Mouse (Mus musculus): ENCODE results near the gene BC004004. TPM values are rescaled to one million over a fixed set of nuclear protein-coding genes. Genes with fewer than 3 reads are reported as not detected.

BC004004 gene
- total and polyA plus RNA-seq, 3 experiments, result 19.8 to 68.0 (median 51.7) TPM

DNA sequence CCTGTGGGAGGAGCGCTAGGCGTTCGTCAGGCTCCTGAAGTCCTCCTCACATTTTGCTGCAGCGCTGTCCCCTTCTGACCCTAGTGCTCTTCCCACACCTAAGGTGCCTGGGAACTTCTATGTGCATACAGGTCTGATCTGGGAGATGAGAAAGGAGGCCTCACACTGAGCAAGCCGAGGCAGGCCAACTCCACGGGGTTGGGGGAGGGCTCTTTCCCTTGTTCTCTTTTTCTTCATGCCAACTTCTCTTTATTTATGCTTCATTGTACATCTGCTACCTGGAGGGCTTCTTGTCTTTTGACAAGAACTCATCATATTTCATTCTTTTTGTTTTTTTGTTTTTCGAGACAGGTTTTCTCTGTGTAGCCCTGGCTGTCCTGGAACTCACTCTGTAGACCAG, 23.2 kb downstream of the BC004004 start:
- Histone ChIP-seq H3K9me3 (replicated peaks) (no peaks in the 10 kb centered on the region), H3K36me3 (replicated peaks) (peaks cover 87% of the 10 kb centered on the region), H3K27me3 (ENCODE audit: insufficient read depth, low read length) (no peaks in the 10 kb centered on the region), H3K4me1 (ENCODE audit: insufficient read depth, low read depth, low read length) (peaks cover 7% of the 10 kb centered on the region; the same call in 1 of the 2 replicates), H3K4me3 (ENCODE audit: low read depth, low read length) (no peak overlapping the region)
- ATAC-seq (ENCODE audit: extremely low read depth, insufficient number of reproducible peaks, low FRiP score, poor library complexity, severe bottlenecking), result no peak
- TF ChIP-seq CTCF (IDR thresholded peaks at IDR 0.05; ENCODE audit: low read depth, low read length) (no peak), POLR2AphosphoS5 (IDR thresholded peaks at IDR 0.05; ENCODE audit: insufficient replicate concordance, low read depth, low read length) (no peak), GATA1 (IDR thresholded peaks at IDR 0.05; ENCODE audit: borderline replicate concordance, low read length) (no peak), GATA2 (IDR thresholded peaks at IDR 0.05; ENCODE audit: borderline replicate concordance, low read depth, low read length) (no peak), TAL1 (conservative IDR thresholded peaks at IDR 0.05; ENCODE audit: low read depth, low read length) (no peak)
- DNase-seq (ENCODE audit: low spot score), result no peak

- no peak for TF ChIP-seq CTCF (IDR thresholded peaks at IDR 0.05; ENCODE audit: low read depth, low read length)
- TF ChIP-seq TAL1 (conservative IDR thresholded peaks at IDR 0.05; ENCODE audit: low read depth, low read length), result no peak
- no peak for TF ChIP-seq POLR2AphosphoS5 (IDR thresholded peaks at IDR 0.05; ENCODE audit: insufficient replicate concordance, low read depth, low read length)
- TF ChIP-seq GATA1 (IDR thresholded peaks at IDR 0.05; ENCODE audit: borderline replicate concordance, low read length), result no peak
- no peak for TF ChIP-seq GATA2 (IDR thresholded peaks at IDR 0.05; ENCODE audit: borderline replicate concordance, low read depth, low read length)
- Histone ChIP-seq H3K4me3 (ENCODE audit: low read depth, low read length) (no peak overlapping the region), H3K9me3 (replicated peaks) (no peaks in the 10 kb centered on the region), H3K36me3 (replicated peaks) (peaks cover 92% of the 10 kb centered on the region), H3K27me3 (ENCODE audit: insufficient read depth, low read length) (no peaks in the 10 kb centered on the region), H3K4me1 (ENCODE audit: insufficient read depth, low read depth, low read length) (peaks cover 7% of the 10 kb centered on the region; the same call in 1 of the 2 replicates)
- DNase-seq (ENCODE audit: low spot score) (no peak), ATAC-seq (ENCODE audit: extremely low read depth, insufficient number of reproducible peaks, low FRiP score, poor library complexity, severe bottlenecking) (no peak)
Observed at GRCm38 (mm10) chr17:29292996-29293395, 24.4 kb downstream of the BC004004 start.

GRCm38 (mm10) chr17:29293807-29294605, 25.4 kb downstream of the BC004004 start:
- H3K36me3 ChIP-seq (replicated peaks), result peaks cover 91% of the 10 kb centered on the region

DNA sequence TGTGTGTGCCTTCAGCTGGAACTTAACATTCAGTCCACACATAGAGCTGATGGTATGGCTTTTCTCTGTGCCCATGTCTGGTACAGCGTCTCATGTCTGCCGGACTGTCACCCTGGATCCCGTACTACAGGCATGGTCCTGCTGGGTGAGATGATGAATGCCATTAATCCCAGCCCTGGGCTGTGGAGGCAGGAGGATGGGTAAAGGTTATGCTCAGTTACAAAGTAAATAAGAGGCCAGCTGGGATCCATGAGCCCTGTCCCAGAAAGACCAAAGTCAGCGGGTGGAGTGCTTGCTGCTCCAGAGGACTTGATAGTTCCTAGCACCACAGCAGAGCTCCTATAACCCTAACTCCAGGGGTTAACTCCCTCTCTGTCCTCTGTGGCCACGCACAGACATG, 27.2 kb downstream of the BC004004 start:
- Histone ChIP-seq H3K4me3 (ENCODE audit: low read depth, low read length) (no peak overlapping the region), H3K4me1 (ENCODE audit: insufficient read depth, low read depth, low read length) (peaks cover 7% of the 10 kb centered on the region; the same call in 1 of the 2 replicates), H3K36me3 (replicated peaks) (peaks cover 94% of the 10 kb centered on the region), H3K27me3 (ENCODE audit: insufficient read depth, low read length) (no peaks in the 10 kb centered on the region), H3K9me3 (replicated peaks) (no peaks in the 10 kb centered on the region)
- DNase-seq (ENCODE audit: low spot score) (no peak), ATAC-seq (ENCODE audit: extremely low read depth, insufficient number of reproducible peaks, low FRiP score, poor library complexity, severe bottlenecking) (no peak)
- TF ChIP-seq CTCF (IDR thresholded peaks at IDR 0.05; ENCODE audit: low read depth, low read length) (no peak), GATA2 (IDR thresholded peaks at IDR 0.05; ENCODE audit: borderline replicate concordance, low read depth, low read length) (no peak), POLR2AphosphoS5 (IDR thresholded peaks at IDR 0.05; ENCODE audit: insufficient replicate concordance, low read depth, low read length) (no peak), TAL1 (conservative IDR thresholded peaks at IDR 0.05; ENCODE audit: low read depth, low read length) (no peak), GATA1 (IDR thresholded peaks at IDR 0.05; ENCODE audit: borderline replicate concordance, low read length) (no peak)

More at GRCm38 (mm10) chr17:29293807-29294605, 25.4 kb downstream of the BC004004 start:
- no peak for DNase-seq (ENCODE audit: low spot score)
- Histone ChIP-seq H3K4me1 (ENCODE audit: insufficient read depth, low read depth, low read length) (peaks cover 7% of the 10 kb centered on the region; the same call in 1 of the 2 replicates), H3K4me3 (ENCODE audit: low read depth, low read length) (no peak overlapping the region), H3K27me3 (ENCODE audit: insufficient read depth, low read length) (no peaks in the 10 kb centered on the region), H3K9me3 (replicated peaks) (no peaks in the 10 kb centered on the region)
- ATAC-seq (ENCODE audit: extremely low read depth, insufficient number of reproducible peaks, low FRiP score, poor library complexity, severe bottlenecking), result no peak
- no peak for TF ChIP-seq GATA1 (IDR thresholded peaks at IDR 0.05; ENCODE audit: borderline replicate concordance, low read length)
- TF ChIP-seq CTCF (IDR thresholded peaks at IDR 0.05; ENCODE audit: low read depth, low read length), result no peak
- no peak for TF ChIP-seq GATA2 (IDR thresholded peaks at IDR 0.05; ENCODE audit: borderline replicate concordance, low read depth, low read length)
- no peak for TF ChIP-seq POLR2AphosphoS5 (IDR thresholded peaks at IDR 0.05; ENCODE audit: insufficient replicate concordance, low read depth, low read length)
- no peak for TF ChIP-seq TAL1 (conservative IDR thresholded peaks at IDR 0.05; ENCODE audit: low read depth, low read length)

DNA sequence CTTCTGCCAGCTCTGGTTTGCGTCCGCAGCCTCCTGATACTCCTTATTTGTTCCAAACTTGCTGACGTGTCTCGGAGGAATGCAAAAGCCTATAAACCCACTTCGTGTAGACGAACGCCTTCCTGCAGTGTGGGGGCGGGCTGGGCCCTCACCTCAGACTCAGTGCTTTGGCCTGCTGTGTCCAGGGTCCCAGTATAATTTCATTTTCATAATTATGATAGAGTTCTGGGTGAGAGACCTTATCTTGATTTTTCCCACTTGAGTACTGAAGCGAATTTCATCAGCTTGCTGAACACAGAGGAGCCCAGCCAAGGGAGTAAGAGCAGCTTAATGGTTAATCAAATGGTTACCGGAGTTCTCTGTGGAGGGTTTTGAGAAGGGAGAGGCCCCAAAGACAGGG, 28.7 kb downstream of the BC004004 start:
- DNase-seq (ENCODE audit: low spot score) (no peak), ATAC-seq (ENCODE audit: extremely low read depth, insufficient number of reproducible peaks, low FRiP score, poor library complexity, severe bottlenecking) (no peak)
- no peak overlapping the region for H3K4me3 ChIP-seq (ENCODE audit: low read depth, low read length)
- no peaks in the 10 kb centered on the region for H3K9me3 ChIP-seq (replicated peaks)
- H3K4me1 ChIP-seq (ENCODE audit: insufficient read depth, low read depth, low read length), result no peaks in the 10 kb centered on the region; the same call in 1 of the 2 replicates
- TF ChIP-seq POLR2AphosphoS5 (IDR thresholded peaks at IDR 0.05; ENCODE audit: insufficient replicate concordance, low read depth, low read length) (no peak), TAL1 (conservative IDR thresholded peaks at IDR 0.05; ENCODE audit: low read depth, low read length) (no peak), GATA1 (IDR thresholded peaks at IDR 0.05; ENCODE audit: borderline replicate concordance, low read length) (no peak), CTCF (IDR thresholded peaks at IDR 0.05; ENCODE audit: low read depth, low read length) (no peak), GATA2 (IDR thresholded peaks at IDR 0.05; ENCODE audit: borderline replicate concordance, low read depth, low read length) (no peak)
- H3K27me3 ChIP-seq (ENCODE audit: insufficient read depth, low read length), result no peaks in the 10 kb centered on the region
- peaks cover 96% of the 10 kb centered on the region for H3K36me3 ChIP-seq (replicated peaks)

DNA sequence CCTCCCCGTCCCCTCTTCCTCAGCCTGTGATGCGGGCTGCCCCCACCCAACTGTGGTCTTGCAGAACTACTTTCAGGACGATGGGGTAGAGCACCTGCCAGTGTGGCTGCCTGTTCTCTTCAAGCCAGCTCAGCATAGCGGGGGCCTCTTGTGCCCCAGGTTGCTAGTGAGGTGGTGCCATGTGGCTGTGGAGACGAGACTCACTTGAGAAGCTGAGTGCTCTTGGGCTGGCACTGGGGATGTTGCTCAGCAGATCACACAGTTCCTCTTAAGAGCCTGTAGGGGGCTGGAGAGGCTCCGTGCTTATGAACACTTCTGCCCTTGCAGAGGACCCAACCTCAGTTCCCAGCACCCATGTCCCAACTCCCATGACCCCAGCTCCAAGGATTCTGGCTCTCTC, 29.2 kb downstream of the BC004004 start:
- Histone ChIP-seq H3K4me1 (ENCODE audit: insufficient read depth, low read depth, low read length) (no peaks in the 10 kb centered on the region; the same call in 1 of the 2 replicates), H3K27me3 (ENCODE audit: insufficient read depth, low read length) (no peaks in the 10 kb centered on the region), H3K9me3 (replicated peaks) (no peaks in the 10 kb centered on the region), H3K4me3 (ENCODE audit: low read depth, low read length) (no peak overlapping the region), H3K36me3 (replicated peaks) (peaks cover 95% of the 10 kb centered on the region)
- ATAC-seq (ENCODE audit: extremely low read depth, insufficient number of reproducible peaks, low FRiP score, poor library complexity, severe bottlenecking), result no peak
- TF ChIP-seq GATA1 (IDR thresholded peaks at IDR 0.05; ENCODE audit: borderline replicate concordance, low read length) (no peak), GATA2 (IDR thresholded peaks at IDR 0.05; ENCODE audit: borderline replicate concordance, low read depth, low read length) (no peak), TAL1 (conservative IDR thresholded peaks at IDR 0.05; ENCODE audit: low read depth, low read length) (no peak), CTCF (IDR thresholded peaks at IDR 0.05; ENCODE audit: low read depth, low read length) (no peak)
- no peak for DNase-seq (ENCODE audit: low spot score)

All from G1E (cell line).